Mouse (Mus musculus): ENCODE results near the gene Angptl7. TPM values are rescaled to one million over a fixed set of nuclear protein-coding genes. Genes with fewer than 3 reads are reported as not detected.

The Angptl7 gene
- total RNA-seq, 4 experiments from 2014 or later, result 0.33 to 1.2 (median 1.0) TPM; not detected in 1

GRCm38 (mm10) chr4:148460656-148461284, 39.5 kb downstream of the Angptl7 start:
- DNase-seq (ENCODE audit: low spot score in 2 of 2), result no peak

- DNase-seq (ENCODE audit: low spot score in 2 of 2), result no peak
Observed at GRCm38 (mm10) chr4:148455477-148456025, 44.7 kb downstream of the Angptl7 start.

- DNase-seq (ENCODE audit: low spot score in 2 of 2), result no peak
Observed at GRCm38 (mm10) chr4:148453707-148454106, 46.6 kb downstream of the Angptl7 start.

- DNase-seq (ENCODE audit: low spot score in 2 of 2), result peak in 1 of 2 experiments; percentile 47
Observed at GRCm38 (mm10) chr4:148448853-148449245, 51.4 kb downstream of the Angptl7 start.

- peak; percentile 96 to 98 for DNase-seq (ENCODE audit: low spot score in 2 of 2)
Observed at GRCm38 (mm10) chr4:148448179-148448852, 51.9 kb downstream of the Angptl7 start, which contains the start of gene Mtor. Mtor (plus strand) TSS chr4:148448611.

Other genes starting within 250 kb of the Angptl7 start
- 10 to 100 TPM; 27.2 to 39.2 (median 31.9) TPM for gene Disp3, start 212.5 kb downstream of the Angptl7 start, total RNA-seq (2022)
- gene Ubiad1, start 55.7 kb downstream of the Angptl7 start, total RNA-seq (2022), result 1 to 10 TPM; 7.9 to 8.5 (median 8.2) TPM
- 10 to 100 TPM; 84.8 to 92.8 (median 86.8) TPM for gene Mtor, start 51.8 kb downstream of the Angptl7 start, total RNA-seq (2022)
- 10 to 100 TPM; 50.1 to 52.6 (median 50.3) TPM for gene Exosc10, start 58.0 kb upstream of the Angptl7 start, total RNA-seq (2022)
- 10 to 100 TPM; 66.5 to 78.3 (median 72.2) TPM for gene Srm, start 91.0 kb upstream of the Angptl7 start, total RNA-seq (2022)
- gene Masp2, start 102.1 kb upstream of the Angptl7 start, total RNA-seq (2022), result 1 to 10 TPM; 1.1 to 5.5 (median 2.9) TPM
- 100 to 1,000 TPM; 172 to 235 (median 219) TPM for gene Tardbp, start 126.6 kb upstream of the Angptl7 start, total RNA-seq (2022)
- gene Gm572, start 142.9 kb upstream of the Angptl7 start, total RNA-seq (2022), result not detected

Measured in layer of hippocampus, adult 8-10 months (tissue).